Mouse (Mus musculus) testis, postnatal 10 days (tissue): ENCODE results near the gene Btbd7.

Source experiments
- DNase-seq: peaks from one replicate; pipeline ENCODE4 v3.0.0; 2021; ENCODE audit warnings: low spot score

The Btbd7 gene

GRCm38 (mm10) chr12:102730798-102731619, 147.3 kb downstream of the Btbd7 start:
- no peak for DNase-seq
